Mouse (Mus musculus) forelimb bud, embryonic 11.5 days (tissue): ENCODE results near the gene Rpl13a.
"Not testable (repeated sequence)": the region's sequence is repeated elsewhere in the genome, so short reads cannot be mapped to it uniquely, and the experiment has no call there.

Source experiments
- DNase-seq: peaks from one replicate; pipeline ENCODE4 v3.0.0-alpha.2; 2012; ENCODE audit warnings: low read depth, low spot score

Gene Rpl13a

GRCm38 (mm10) chr7:45117566-45117965 lies 11.0 kb downstream of the Rpl13a start:
- DNase-seq, result no peak

- no peak for DNase-seq
Measured at GRCm38 (mm10) chr7:45113476-45113875, 15.1 kb downstream of the Rpl13a start.

GRCm38 (mm10) chr7:45112529-45112928 lies 16.0 kb downstream of the Rpl13a start:
- no peak for DNase-seq

GRCm38 (mm10) chr7:45111940-45112339 lies 16.6 kb downstream of the Rpl13a start:
- DNase-seq, result no peak

DNA sequence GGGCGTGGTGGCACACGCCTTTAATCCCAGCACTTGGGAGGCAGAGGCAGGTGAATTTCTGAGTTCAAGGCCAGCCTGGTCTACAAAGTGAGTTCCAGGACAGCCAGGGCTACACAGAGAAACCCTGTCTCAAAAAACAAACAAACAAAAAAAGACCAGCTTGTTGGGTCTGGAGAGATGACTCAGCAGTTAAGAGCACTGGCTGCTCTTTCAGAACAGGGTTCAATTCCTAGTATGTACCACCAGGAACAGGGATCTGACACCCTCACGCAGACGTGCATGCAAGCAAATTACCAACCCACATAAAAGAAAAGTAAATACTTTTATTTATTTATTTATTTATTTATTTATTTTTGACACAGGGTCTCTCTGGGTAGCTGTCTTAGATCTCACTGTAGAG lies 18.5 kb downstream of the Rpl13a start:
- DNase-seq, result not testable (repeated sequence)

GRCm38 (mm10) chr7:45107052-45107645 lies 21.4 kb downstream of the Rpl13a start:
- DNase-seq, result no peak

GRCm38 (mm10) chr7:45106441-45106840 lies 22.1 kb downstream of the Rpl13a start:
- no peak for DNase-seq

- no peak for DNase-seq
Measured at GRCm38 (mm10) chr7:45105491-45105890, 23.1 kb downstream of the Rpl13a start.

- no peak for DNase-seq
Measured at GRCm38 (mm10) chr7:45104941-45105340, 23.6 kb downstream of the Rpl13a start.

GRCm38 (mm10) chr7:45103652-45104180 lies 24.8 kb downstream of the Rpl13a start, which contains the start of gene Fcgrt:
Gene Fcgrt (minus strand): TSS chr7:45103851.
- no peak for DNase-seq

GRCm38 (mm10) chr7:45102940-45103585 lies 25.5 kb downstream of the Rpl13a start:
- DNase-seq, result no peak

DNA sequence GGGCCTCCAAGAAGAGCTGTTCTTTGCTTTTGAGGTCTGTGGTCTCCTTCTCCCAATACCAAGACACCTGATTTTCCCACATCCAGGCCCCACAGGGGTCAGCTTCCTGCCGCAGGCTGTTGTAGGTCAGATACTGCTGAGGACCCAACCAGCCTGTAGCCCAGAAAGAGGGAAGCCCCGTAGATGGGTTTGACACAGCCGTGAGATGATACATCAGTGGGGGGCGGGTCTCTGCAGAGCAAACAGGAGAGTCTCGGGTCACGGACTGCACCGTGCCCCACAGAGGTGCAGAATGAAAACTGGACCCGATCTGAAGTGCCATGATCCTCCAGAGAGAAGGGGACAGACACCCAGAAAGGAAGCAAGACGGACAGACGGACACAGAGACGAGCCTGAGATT lies 26.1 kb downstream of the Rpl13a start:
- no peak for DNase-seq

GRCm38 (mm10) chr7:45100046-45100445 lies 28.5 kb downstream of the Rpl13a start:
- DNase-seq, result no peak

GRCm38 (mm10) chr7:45098541-45099240 lies 29.9 kb downstream of the Rpl13a start:
- no peak for DNase-seq

DNA sequence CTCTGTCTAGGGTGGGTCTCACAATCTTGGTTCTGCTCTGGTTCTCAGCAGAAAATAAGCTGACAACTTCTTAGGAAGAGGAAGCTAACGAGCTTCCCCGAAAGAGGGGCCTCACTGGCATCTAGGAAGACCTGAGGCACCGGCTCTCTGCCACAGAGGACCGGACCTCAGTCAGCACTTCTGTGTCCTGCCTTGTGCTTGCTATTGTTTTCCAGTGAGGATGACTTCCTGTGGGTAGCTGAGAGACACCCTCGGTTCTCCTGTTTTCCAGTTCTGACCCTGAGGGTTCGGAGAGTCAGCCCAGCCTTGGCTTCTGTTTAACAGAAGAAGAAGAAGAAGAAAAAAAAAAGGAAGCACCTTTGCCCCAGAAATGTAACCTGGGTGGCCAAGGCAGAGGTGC lies 31.1 kb downstream of the Rpl13a start:
- DNase-seq, result no peak

GRCm38 (mm10) chr7:45095965-45096364 lies 32.6 kb downstream of the Rpl13a start:
- not testable (repeated sequence) for DNase-seq

- DNase-seq, result no peak
Measured at GRCm38 (mm10) chr7:45095367-45095766, 33.2 kb downstream of the Rpl13a start.

GRCm38 (mm10) chr7:45094121-45094520 lies 34.4 kb downstream of the Rpl13a start:
- DNase-seq, result peak; percentile 70

- DNase-seq, result peak; percentile 49
Measured at GRCm38 (mm10) chr7:45093516-45093905, 35.0 kb downstream of the Rpl13a start.

DNA sequence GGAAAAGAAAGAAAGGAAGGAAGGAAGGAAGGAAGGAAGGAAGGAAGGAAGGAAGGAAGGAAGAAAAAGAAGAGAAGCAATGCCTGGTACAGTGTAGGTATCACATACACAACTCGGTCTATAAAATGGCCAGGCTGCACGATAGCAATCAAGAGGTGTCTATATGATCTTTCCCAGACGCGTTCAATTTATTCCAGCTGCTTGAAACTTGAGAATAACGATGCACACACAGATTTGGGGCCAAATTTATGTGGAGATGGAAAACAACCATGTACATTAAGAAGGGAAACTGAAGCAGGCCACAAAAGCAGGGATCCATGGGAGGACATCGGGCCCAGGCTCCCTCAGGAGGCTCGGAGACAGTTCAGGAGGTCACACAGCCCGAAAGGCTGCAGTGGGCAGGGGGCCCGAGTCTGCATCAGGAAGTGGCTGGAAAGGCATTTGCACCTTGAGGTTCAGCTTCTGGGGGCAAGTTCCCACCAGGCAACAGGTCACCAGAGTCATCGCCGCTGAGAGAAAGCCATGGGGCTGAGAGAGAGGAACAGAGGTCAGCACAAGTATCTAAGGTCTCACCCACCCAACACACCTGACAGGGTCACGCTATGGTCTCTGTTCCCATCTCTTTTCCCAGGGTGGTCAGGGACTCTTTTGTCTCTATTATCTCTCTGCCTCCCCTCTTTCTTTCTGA lies 35.6 kb downstream of the Rpl13a start:
- DNase-seq, result peak; percentile 64

DNA sequence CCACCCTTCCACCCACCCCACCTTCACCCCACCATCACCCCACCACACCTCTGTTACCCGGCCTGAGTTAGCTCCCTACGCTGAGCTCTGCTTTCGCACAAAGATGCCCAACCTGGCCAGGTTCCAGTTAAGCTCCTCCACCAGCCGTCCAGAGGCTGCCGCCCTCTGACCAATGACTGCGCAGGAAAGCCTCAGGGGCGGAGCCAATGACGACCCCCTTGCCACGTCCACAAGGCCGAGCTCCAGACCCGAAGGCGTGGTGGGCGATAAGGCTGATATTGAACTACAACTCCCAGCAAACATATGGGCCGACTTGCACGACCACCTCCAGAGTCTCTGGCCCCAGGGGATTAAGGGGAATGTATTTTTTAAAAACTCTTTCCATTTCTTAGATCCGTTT lies 36.5 kb downstream of the Rpl13a start, which contains the start of gene Rcn3:
Gene Rcn3 (minus strand): TSS at position 174 of the 400 bp plus-strand sequence.
- peak; percentile 98 for DNase-seq
